ENCODE assay signal across 30 mouse cellular contexts in the genomic region with DNA sequence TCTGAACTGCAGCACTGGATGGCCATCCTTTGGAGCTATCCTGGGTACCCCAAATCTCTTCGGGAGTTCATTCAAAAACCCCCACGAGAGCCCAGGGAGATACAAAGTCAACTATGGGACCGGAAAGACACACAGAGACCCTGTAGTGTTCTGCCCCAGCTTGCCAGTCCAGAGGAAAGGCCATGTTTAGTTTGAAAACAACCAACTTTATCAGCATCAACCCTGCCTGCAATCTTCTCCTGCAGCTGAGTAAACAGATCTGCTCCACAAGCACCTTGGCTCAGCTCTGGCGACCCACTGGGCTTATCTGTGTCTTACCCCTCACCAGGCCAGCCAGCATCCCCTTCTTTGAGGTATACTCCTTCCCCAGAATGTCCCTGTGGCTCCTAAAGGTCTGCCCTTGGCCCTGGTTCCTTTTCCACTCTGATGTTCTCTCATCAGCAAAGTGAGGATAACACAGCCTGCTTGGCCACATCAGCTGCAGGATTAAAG.
DNase-seq lines count a peak whose midpoint lies in the region; ATAC-seq and TF ChIP-seq lines count a peak whose summit lies in the region.
"Had no signal": no experiment of that assay in that cellular context is flagged by ENCODE, and none has a peak within 500 bp of the region (broad histone marks: within the 10 kb centered on the region; RNA-seq: fewer than 3 reads in every experiment).

No protein-coding gene starts in this region.

- TF ChIP-seq CTCF in heart, adult 2 months (IDR thresholded peaks at IDR 0.05) = no peak

- H3K9me3 ChIP-seq in heart, embryonic 11.5 days (replicated peaks; ENCODE audit: control insufficient read depth, low read length) = no peaks in the 10 kb centered on the region
- no peaks in the 10 kb centered on the region for H3K9me3 ChIP-seq in heart, embryonic 13.5 days
- no peaks in the 10 kb centered on the region for H3K9me3 ChIP-seq in heart, embryonic 15.5 days (replicated peaks)
- H3K9me3 ChIP-seq: embryonic facial prominence, embryonic 13.5 days; embryonic facial prominence, embryonic 15.5 days; forebrain, embryonic 10.5 days; forebrain, embryonic 12.5 days; forebrain, embryonic 15.5 days; G1E had no signal

- H3K27ac ChIP-seq in heart, embryonic 11.5 days (ENCODE audit: low read depth, low read length) = no peak overlapping the region
- H3K27ac ChIP-seq in heart, adult 2 months = no peak overlapping the region
- H3K27ac ChIP-seq in heart, embryonic 13.5 days (replicated peaks) = peak overlapping the region; percentile 24; the same call in 1 of the 2 replicates
- H3K27ac ChIP-seq in heart, embryonic 15.5 days = no peak overlapping the region
- H3K27ac ChIP-seq: embryonic facial prominence, embryonic 13.5 days; embryonic facial prominence, embryonic 15.5 days; forebrain, embryonic 10.5 days; forebrain, embryonic 12.5 days; forebrain, embryonic 15.5 days had no signal

- H3K27me3 ChIP-seq in heart, embryonic 11.5 days (ENCODE audit: control insufficient read depth, insufficient read depth, low read length) = no peaks in the 10 kb centered on the region
- H3K27me3 ChIP-seq in heart, adult 2 months (ENCODE audit: control insufficient read depth, insufficient read depth, low read length) = no peaks in the 10 kb centered on the region
- H3K27me3 ChIP-seq in heart, embryonic 13.5 days (replicated peaks) = peaks cover 4% of the 10 kb centered on the region; the same call in 1 of the 2 replicates
- no peaks in the 10 kb centered on the region for H3K27me3 ChIP-seq in heart, embryonic 15.5 days
- H3K27me3 ChIP-seq: CH12.LX; embryonic facial prominence, embryonic 13.5 days; forebrain, embryonic 15.5 days; Patski had no signal

- no peaks in the 10 kb centered on the region for H3K79me2 ChIP-seq in heart, adult 2 months (replicated peaks; ENCODE audit: control insufficient read depth, insufficient read depth, low read length)

- H3K36me3 ChIP-seq in heart, embryonic 11.5 days (ENCODE audit: control insufficient read depth, insufficient read depth, low read length) = no peaks in the 10 kb centered on the region
- H3K36me3 ChIP-seq in heart, adult 2 months (ENCODE audit: control insufficient read depth, insufficient read depth, low read length) = no peaks in the 10 kb centered on the region
- no peaks in the 10 kb centered on the region for H3K36me3 ChIP-seq in heart, embryonic 13.5 days
- no peaks in the 10 kb centered on the region for H3K36me3 ChIP-seq in heart, embryonic 15.5 days
- H3K36me3 ChIP-seq: embryonic facial prominence, embryonic 13.5 days; embryonic facial prominence, embryonic 15.5 days; forebrain, embryonic 10.5 days; forebrain, embryonic 12.5 days; forebrain, embryonic 15.5 days; G1E had no signal

- peak; percentile 52; the same call in 1 of the 2 replicates for ATAC-seq in heart, embryonic 11.5 days (replicated peaks; ENCODE audit: insufficient number of reproducible peaks, low FRiP score, low TSS enrichment)
- no peak for ATAC-seq in heart, embryonic 13.5 days (ENCODE audit: extremely low read depth, insufficient number of reproducible peaks, low FRiP score, low TSS enrichment)
- 0 out of 2 replicates have a peak, but pooled peaks have one; percentile 48 for ATAC-seq in heart, embryonic 15.5 days (replicated peaks; ENCODE audit: insufficient number of reproducible peaks, insufficient read depth, low FRiP score, low read depth)
- ATAC-seq: activated CD4-positive, CD25-positive, alpha-beta regulatory T cell, adult 4 months; CD4-positive, CD25-positive, alpha-beta regulatory T cell, adult 4 months; forebrain, embryonic 15.5 days; Patski had no signal

- no peak overlapping the region for H3K4me2 ChIP-seq in heart, embryonic 11.5 days
- no peak overlapping the region for H3K4me2 ChIP-seq in heart, embryonic 13.5 days
- no peak overlapping the region for H3K4me2 ChIP-seq in heart, embryonic 15.5 days
- H3K4me2 ChIP-seq: embryonic facial prominence, embryonic 13.5 days; embryonic facial prominence, embryonic 15.5 days; forebrain, embryonic 12.5 days; forebrain, embryonic 15.5 days had no signal

- no peaks in the 10 kb centered on the region; the same call in 1 of the 2 replicates for H3K4me1 ChIP-seq in heart, embryonic 11.5 days (ENCODE audit: control insufficient read depth, insufficient read depth, low read length)
- no peaks in the 10 kb centered on the region for H3K4me1 ChIP-seq in heart, adult 2 months (ENCODE audit: control insufficient read depth, insufficient read depth, low read length)
- peaks cover 5% of the 10 kb centered on the region; the same call in 1 of the 2 replicates for H3K4me1 ChIP-seq in heart, embryonic 13.5 days
- no peaks in the 10 kb centered on the region for H3K4me1 ChIP-seq in heart, embryonic 15.5 days (replicated peaks)
- H3K4me1 ChIP-seq: embryonic facial prominence, embryonic 15.5 days; forebrain, embryonic 12.5 days; forebrain, embryonic 15.5 days had no signal

- TF ChIP-seq EP300 in heart, adult 2 months (IDR thresholded peaks at IDR 0.05; ENCODE audit: insufficient read depth, low read depth, low read length) = no peak

- no peak overlapping the region for H3K9ac ChIP-seq in heart, embryonic 11.5 days (ENCODE audit: low read depth, low read length)
- H3K9ac ChIP-seq in heart, adult 2 months (ENCODE audit: low read depth, low read length) = no peak overlapping the region
- no peak overlapping the region for H3K9ac ChIP-seq in heart, embryonic 13.5 days
- H3K9ac ChIP-seq in heart, embryonic 15.5 days = no peak overlapping the region
- H3K9ac ChIP-seq: embryonic facial prominence, embryonic 13.5 days; embryonic facial prominence, embryonic 15.5 days; forebrain, embryonic 12.5 days; forebrain, embryonic 15.5 days had no signal

- no peak overlapping the region for H3K4me3 ChIP-seq in heart, embryonic 11.5 days (ENCODE audit: low read depth, low read length)
- H3K4me3 ChIP-seq in heart, adult 2 months = no peak overlapping the region
- no peak overlapping the region for H3K4me3 ChIP-seq in heart, embryonic 13.5 days
- H3K4me3 ChIP-seq in heart, embryonic 15.5 days = no peak overlapping the region
- H3K4me3 ChIP-seq: embryonic facial prominence, embryonic 13.5 days; embryonic facial prominence, embryonic 15.5 days; erythroblast, embryonic 14.5 days; forebrain, embryonic 10.5 days; forebrain, embryonic 12.5 days; forebrain, embryonic 15.5 days had no signal

- no peak for TF ChIP-seq POLR2A in heart, adult 2 months (IDR thresholded peaks at IDR 0.05; ENCODE audit: insufficient read depth, low read depth, low read length)

- DNase-seq in heart, adult 2 months = no peak
- DNase-seq in heart, postnatal 4 days = no peak
- DNase-seq in heart, adult 8-10 months (ENCODE audit: low spot score) = no peak
- DNase-seq in ovary, postnatal 36 days (ENCODE audit: low spot score) = peak; percentile 35
- no peak for DNase-seq in ovary, postnatal 14 days (ENCODE audit: low spot score)
- DNase-seq: adrenal gland, adult 8-10 months; adrenal gland, postnatal 14 days; adrenal gland, postnatal 36 days; B cell, adult 2 months; cerebellum, adult 11 months; cerebellum, adult 18-20 months; cerebellum, adult 8-10 months; cerebellum, adult 9-11 months; cerebellum, postnatal 14 days; cerebellum, postnatal 36 days; embryo, embryonic 11 days had no signal

- intact Hi-C loops in heart, adult 2 months (cut with DNase I) = no loop called here

- 14% methylated on average over 4 of the region's 4 CpGs for WGBS in heart, embryonic 11.5 days (ENCODE audit: insufficient replicate concordance)
- WGBS in heart, adult 2 months = 6% methylated on average over 4 of the region's 4 CpGs
- WGBS in heart, embryonic 13.5 days = 9% methylated on average over 4 of the region's 4 CpGs
- 15% methylated on average over 4 of the region's 4 CpGs for WGBS in heart, embryonic 15.5 days
